Mouse (Mus musculus): ENCODE results near the gene Lysmd3.
"Not testable (repeated sequence)": the region's sequence is repeated elsewhere in the genome, so short reads cannot be mapped to it uniquely, and the experiment has no call there.

The Lysmd3 gene

GRCm38 (mm10) chr13:81657351-81658052 lies at the start of gene Lysmd3:
Lysmd3 (plus strand) TSS chr13:81657663.
- peak; percentile 91 to 93 for DNase-seq (ENCODE audit: low spot score in 2 of 2)

GRCm38 (mm10) chr13:81610349-81610748 lies 47.1 kb upstream of the Lysmd3 start:
- DNase-seq (ENCODE audit: low spot score in 2 of 2), result no peak

GRCm38 (mm10) chr13:81627861-81628260 lies 29.6 kb upstream of the Lysmd3 start:
- DNase-seq (ENCODE audit: low spot score in 2 of 2), result not testable (repeated sequence)

GRCm38 (mm10) chr13:81628631-81629190 lies 28.8 kb upstream of the Lysmd3 start:
- no peak for DNase-seq (ENCODE audit: low spot score in 2 of 2)

- no peak for DNase-seq (ENCODE audit: low spot score in 2 of 2)
These were observed 28.1 kb upstream of the Lysmd3 start for GRCm38 (mm10) chr13:81629395-81629794.

GRCm38 (mm10) chr13:81630566-81630965 lies 26.9 kb upstream of the Lysmd3 start:
- DNase-seq (ENCODE audit: low spot score in 2 of 2), result no peak

- no peak for DNase-seq (ENCODE audit: low spot score in 2 of 2)
These were observed 24.6 kb upstream of the Lysmd3 start, which contains the start of gene Adgrv1 for GRCm38 (mm10) chr13:81632720-81633415. Adgrv1 (minus strand) TSS chr13:81633154.

- DNase-seq (ENCODE audit: low spot score in 2 of 2), result no peak
These were observed 17.8 kb upstream of the Lysmd3 start for GRCm38 (mm10) chr13:81639624-81640023.

- DNase-seq (ENCODE audit: low spot score in 2 of 2), result no peak
These were observed 16.6 kb upstream of the Lysmd3 start for GRCm38 (mm10) chr13:81640881-81641280.

GRCm38 (mm10) chr13:81641289-81642045 lies 16.0 kb upstream of the Lysmd3 start:
- DNase-seq (ENCODE audit: low spot score in 2 of 2), result peak in 1 of 2 experiments; percentile 28

- no peak for DNase-seq (ENCODE audit: low spot score in 2 of 2)
These were observed 14.8 kb upstream of the Lysmd3 start for GRCm38 (mm10) chr13:81642491-81643149.

- DNase-seq (ENCODE audit: low spot score in 2 of 2), result no peak
These were observed 13.4 kb upstream of the Lysmd3 start for GRCm38 (mm10) chr13:81644047-81644565.

GRCm38 (mm10) chr13:81646348-81646747 lies 11.1 kb upstream of the Lysmd3 start:
- DNase-seq (ENCODE audit: low spot score in 2 of 2), result no peak

- DNase-seq (ENCODE audit: low spot score in 2 of 2), result not testable (repeated sequence)
These were observed 7.1 kb upstream of the Lysmd3 start for GRCm38 (mm10) chr13:81650382-81650781.

- DNase-seq (ENCODE audit: low spot score in 2 of 2), result no peak
These were observed 1.2 kb upstream of the Lysmd3 start for GRCm38 (mm10) chr13:81656091-81656850.

GRCm38 (mm10) chr13:81657008-81657350 lies 484 bp upstream of the Lysmd3 start:
- DNase-seq (ENCODE audit: low spot score in 2 of 2), result no peak

- DNase-seq (ENCODE audit: low spot score in 2 of 2), result no peak
These were observed 740 bp downstream of the Lysmd3 start for GRCm38 (mm10) chr13:81658053-81658752.

GRCm38 (mm10) chr13:81663566-81664330 lies 6.3 kb downstream of the Lysmd3 start:
- no peak for DNase-seq (ENCODE audit: low spot score in 2 of 2)

- no peak for DNase-seq (ENCODE audit: low spot score in 2 of 2)
These were observed 6.9 kb downstream of the Lysmd3 start for GRCm38 (mm10) chr13:81664331-81664698.
